Mouse (Mus musculus) heart, adult 2 months (tissue): ENCODE results near the gene Cct7.

Experiments used
- CTCF ChIP-seq: fragments of 200-600 bp; IDR thresholded peaks from 2 replicates; pipeline ENCODE4 v1.8.1; 2022; ENCODE audit warnings: antibody characterized with exemption, mild to moderate bottlenecking, moderate library complexity
- EP300 ChIP-seq: fragments of 200-500 bp; IDR thresholded peaks from 2 replicates; pipeline ENCODE4 v1.6.1; 2011; ENCODE audit warnings: low read depth, low read length, control low read depth; ENCODE audit not compliant: insufficient read depth

- TF ChIP-seq CTCF, result no peak
- TF ChIP-seq EP300, result no peak
These were observed 10.2 kb upstream of the Cct7 start for GRCm38 (mm10) chr6:85441142-85441541.
